Mouse (Mus musculus): ENCODE measurements around the gene Tnni2. TPM values are rescaled to one million over a fixed set of nuclear protein-coding genes. Genes with fewer than 3 reads are reported as not detected.

Gene Tnni2
- total RNA-seq, 1 experiment: 3.7 TPM

DNA sequence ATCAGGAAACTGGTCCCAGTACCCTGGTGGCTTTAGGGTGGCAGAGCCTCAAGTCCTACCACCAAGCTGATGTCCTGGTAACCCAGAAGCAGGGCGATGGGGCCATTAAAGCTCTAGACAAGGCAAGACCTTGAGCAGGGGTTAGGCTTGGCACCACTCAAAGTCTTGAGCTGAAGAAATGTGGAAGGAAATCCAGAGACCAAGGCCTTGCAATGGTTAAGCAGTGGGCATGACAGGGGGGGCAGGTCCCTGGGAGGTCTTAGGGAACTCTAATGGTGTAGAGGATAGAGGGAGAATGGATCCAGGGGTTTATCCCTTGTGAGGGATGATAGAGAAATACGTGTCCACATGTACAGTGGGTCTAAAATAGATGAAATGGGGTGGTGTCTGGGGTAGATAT lies 31.9 kb downstream of the Tnni2 start:
- Histone ChIP-seq H3K9ac (ENCODE audit: insufficient read depth, low read depth, low read length, poor library complexity, severe bottlenecking) (no peak overlapping the region), H3K36me3 (ENCODE audit: control insufficient read depth, insufficient read depth, low read length, poor library complexity, severe bottlenecking) (no peaks in the 10 kb centered on the region), H3K4me1 (ENCODE audit: control insufficient read depth in 2 of 2, insufficient read depth in 2 of 2, low read length in 2 of 2, poor library complexity in 1 of 2) (peaks cover 0 to 3% of the 10 kb centered on the region in 2 experiments; a peak in 1 of 4 replicates), H3K27ac (ENCODE audit: insufficient read depth, low read depth, low read length, poor library complexity, severe bottlenecking) (no peak overlapping the region), H3K4me3 (ENCODE audit: insufficient read depth in 1 of 2, low read depth in 1 of 2, low read length in 2 of 2, poor library complexity in 1 of 2, severe bottlenecking in 1 of 2) (no peak overlapping the region), H3K9me3 (ENCODE audit: control insufficient read depth, insufficient read depth, low read depth, low read length) (no peaks in the 10 kb centered on the region)
- DNase-seq (ENCODE audit: low read depth, low spot score): no peak
- TF ChIP-seq ZNF384 (IDR thresholded peaks at IDR 0.05; ENCODE audit: low read depth, low read length) (no peak), CHD2 (IDR thresholded peaks at IDR 0.05; ENCODE audit: low read depth, low read length) (no peak), HCFC1 (IDR thresholded peaks at IDR 0.05; ENCODE audit: borderline replicate concordance, insufficient read depth, low read length) (no peak), MAFK (IDR thresholded peaks at IDR 0.05; ENCODE audit: insufficient read depth, low read depth, low read length) (no peak), ZC3H11A (IDR thresholded peaks at IDR 0.05; ENCODE audit: borderline replicate concordance, low read depth, low read length) (no peak)
- in situ Hi-C loops (cut with MboI; ENCODE audit: low sequenced_read_pairs in 2 of 2, unreplicated experiment in 2 of 2): no loop called here

DNA sequence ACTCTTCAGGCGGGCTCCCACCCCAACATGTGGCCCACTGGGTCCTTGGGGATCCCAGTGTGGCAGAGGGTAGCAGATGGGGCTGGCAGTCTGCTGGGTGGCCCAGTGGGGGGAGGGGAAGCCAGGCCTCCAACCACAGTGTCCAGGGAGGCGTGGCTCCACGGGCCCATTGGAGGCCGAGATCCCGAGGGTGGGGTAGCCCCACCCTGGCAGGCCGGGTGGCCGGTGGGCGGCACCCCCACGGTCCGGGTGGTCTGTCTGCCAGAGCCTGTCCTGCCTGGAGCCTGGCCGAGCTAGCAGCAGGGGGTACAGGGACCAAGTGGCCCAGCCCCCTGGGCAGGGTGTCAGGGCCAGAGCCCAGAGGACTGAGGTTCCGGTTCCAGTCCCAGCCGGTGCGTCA lies 33.2 kb downstream of the Tnni2 start:
- in situ Hi-C loops (cut with MboI; ENCODE audit: low sequenced_read_pairs in 2 of 2, unreplicated experiment in 2 of 2): no loop called here
- Histone ChIP-seq H3K27ac (ENCODE audit: insufficient read depth, low read depth, low read length, poor library complexity, severe bottlenecking) (no peak overlapping the region), H3K9me3 (ENCODE audit: control insufficient read depth, insufficient read depth, low read depth, low read length) (no peaks in the 10 kb centered on the region), H3K4me3 (ENCODE audit: insufficient read depth in 1 of 2, low read depth in 1 of 2, low read length in 2 of 2, poor library complexity in 1 of 2, severe bottlenecking in 1 of 2) (no peak overlapping the region), H3K36me3 (ENCODE audit: control insufficient read depth, insufficient read depth, low read length, poor library complexity, severe bottlenecking) (no peaks in the 10 kb centered on the region), H3K9ac (ENCODE audit: insufficient read depth, low read depth, low read length, poor library complexity, severe bottlenecking) (no peak overlapping the region), H3K4me1 (ENCODE audit: control insufficient read depth in 2 of 2, insufficient read depth in 2 of 2, low read length in 2 of 2, poor library complexity in 1 of 2) (peaks cover 0 to 3% of the 10 kb centered on the region in 2 experiments; a peak in 1 of 4 replicates)
- DNase-seq (ENCODE audit: low read depth, low spot score): no peak
- no peak for TF ChIP-seq MAFK (IDR thresholded peaks at IDR 0.05; ENCODE audit: insufficient read depth, low read depth, low read length)
- no peak for TF ChIP-seq CHD2 (IDR thresholded peaks at IDR 0.05; ENCODE audit: low read depth, low read length)
- TF ChIP-seq HCFC1 (IDR thresholded peaks at IDR 0.05; ENCODE audit: borderline replicate concordance, insufficient read depth, low read length): no peak
- no peak for TF ChIP-seq ZNF384 (IDR thresholded peaks at IDR 0.05; ENCODE audit: low read depth, low read length)
- TF ChIP-seq ZC3H11A (IDR thresholded peaks at IDR 0.05; ENCODE audit: borderline replicate concordance, low read depth, low read length): no peak

DNA sequence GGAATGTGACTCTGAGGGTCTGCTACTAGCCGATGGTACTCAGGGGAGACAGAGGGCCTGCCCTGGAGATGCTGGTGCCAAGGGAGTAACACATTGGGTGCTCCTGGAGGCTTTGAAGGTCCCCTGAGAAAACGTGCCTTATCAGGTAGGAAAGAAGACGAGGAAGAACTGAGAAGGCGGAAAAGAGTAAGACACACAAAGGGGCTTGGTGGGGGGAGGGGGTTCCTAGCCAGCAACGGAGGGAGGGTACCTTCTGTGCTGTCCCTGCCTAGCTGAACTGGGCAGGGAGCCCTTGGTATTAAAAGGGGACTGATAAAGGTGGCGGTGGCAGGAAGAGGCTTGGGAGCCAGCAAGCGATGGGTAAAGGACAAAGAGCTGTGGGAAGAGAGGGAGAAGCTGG lies 34.0 kb downstream of the Tnni2 start:
- Histone ChIP-seq H3K9ac (ENCODE audit: insufficient read depth, low read depth, low read length, poor library complexity, severe bottlenecking) (no peak overlapping the region), H3K4me3 (ENCODE audit: insufficient read depth in 1 of 2, low read depth in 1 of 2, low read length in 2 of 2, poor library complexity in 1 of 2, severe bottlenecking in 1 of 2) (no peak overlapping the region), H3K36me3 (ENCODE audit: control insufficient read depth, insufficient read depth, low read length, poor library complexity, severe bottlenecking) (no peaks in the 10 kb centered on the region), H3K27ac (ENCODE audit: insufficient read depth, low read depth, low read length, poor library complexity, severe bottlenecking) (no peak overlapping the region), H3K9me3 (ENCODE audit: control insufficient read depth, insufficient read depth, low read depth, low read length) (no peaks in the 10 kb centered on the region), H3K4me1 (ENCODE audit: control insufficient read depth in 2 of 2, insufficient read depth in 2 of 2, low read length in 2 of 2, poor library complexity in 1 of 2) (peaks cover 0 to 3% of the 10 kb centered on the region in 2 experiments; a peak in 1 of 4 replicates)
- in situ Hi-C loops (cut with MboI; ENCODE audit: low sequenced_read_pairs in 2 of 2, unreplicated experiment in 2 of 2): no loop called here
- DNase-seq (ENCODE audit: low read depth, low spot score): no peak
- TF ChIP-seq MAFK (IDR thresholded peaks at IDR 0.05; ENCODE audit: insufficient read depth, low read depth, low read length) (no peak), ZNF384 (IDR thresholded peaks at IDR 0.05; ENCODE audit: low read depth, low read length) (no peak), HCFC1 (IDR thresholded peaks at IDR 0.05; ENCODE audit: borderline replicate concordance, insufficient read depth, low read length) (no peak), CHD2 (IDR thresholded peaks at IDR 0.05; ENCODE audit: low read depth, low read length) (no peak), ZC3H11A (IDR thresholded peaks at IDR 0.05; ENCODE audit: borderline replicate concordance, low read depth, low read length) (no peak)

DNA sequence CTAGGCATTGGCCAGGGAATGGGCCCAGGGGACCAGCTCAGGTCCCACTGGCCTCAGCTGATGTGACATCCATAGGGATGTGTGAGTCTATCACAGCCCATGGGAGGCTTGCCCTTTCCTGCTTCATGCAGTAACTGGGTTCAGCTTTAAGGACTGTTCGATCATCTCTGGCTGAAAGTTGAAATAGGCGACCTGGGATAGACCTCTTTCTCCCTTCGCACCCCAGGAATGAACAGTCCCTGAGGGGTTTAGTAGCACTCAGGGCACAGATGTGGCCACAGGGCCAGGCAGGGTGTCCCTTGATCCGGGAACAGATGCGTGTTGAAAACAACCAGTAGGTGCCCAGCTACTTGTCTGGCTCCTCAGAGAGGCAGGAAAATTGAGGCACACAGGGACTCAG lies 34.7 kb downstream of the Tnni2 start:
- Histone ChIP-seq H3K9ac (ENCODE audit: insufficient read depth, low read depth, low read length, poor library complexity, severe bottlenecking) (no peak overlapping the region), H3K4me3 (ENCODE audit: insufficient read depth in 1 of 2, low read depth in 1 of 2, low read length in 2 of 2, poor library complexity in 1 of 2, severe bottlenecking in 1 of 2) (no peak overlapping the region), H3K36me3 (ENCODE audit: control insufficient read depth, insufficient read depth, low read length, poor library complexity, severe bottlenecking) (no peaks in the 10 kb centered on the region), H3K27ac (ENCODE audit: insufficient read depth, low read depth, low read length, poor library complexity, severe bottlenecking) (no peak overlapping the region), H3K4me1 (ENCODE audit: control insufficient read depth in 2 of 2, insufficient read depth in 2 of 2, low read length in 2 of 2, poor library complexity in 1 of 2) (no peaks in the 10 kb centered on the region), H3K9me3 (ENCODE audit: control insufficient read depth, insufficient read depth, low read depth, low read length) (no peaks in the 10 kb centered on the region)
- in situ Hi-C loops (cut with MboI; ENCODE audit: low sequenced_read_pairs in 2 of 2, unreplicated experiment in 2 of 2): no loop called here
- TF ChIP-seq ZC3H11A (IDR thresholded peaks at IDR 0.05; ENCODE audit: borderline replicate concordance, low read depth, low read length): no peak
- no peak for TF ChIP-seq ZNF384 (IDR thresholded peaks at IDR 0.05; ENCODE audit: low read depth, low read length)
- no peak for TF ChIP-seq MAFK (IDR thresholded peaks at IDR 0.05; ENCODE audit: insufficient read depth, low read depth, low read length)
- TF ChIP-seq CHD2 (IDR thresholded peaks at IDR 0.05; ENCODE audit: low read depth, low read length): no peak
- no peak for TF ChIP-seq HCFC1 (IDR thresholded peaks at IDR 0.05; ENCODE audit: borderline replicate concordance, insufficient read depth, low read length)
- no peak for DNase-seq (ENCODE audit: low read depth, low spot score)
